Mouse (Mus musculus): ENCODE measurements around the gene Ndufa8.

The Ndufa8 gene

GRCm38 (mm10) chr2:36048748-36049566, at the start of gene Ndufa8, which contains the start of gene Morn5:
Gene Ndufa8, minus strand, starts transcription at chr2:36049406.
Gene Morn5, plus strand, starts transcription at chr2:36049458.
- DNase-seq (ENCODE audit: low read depth): peak; percentile 97

DNA sequence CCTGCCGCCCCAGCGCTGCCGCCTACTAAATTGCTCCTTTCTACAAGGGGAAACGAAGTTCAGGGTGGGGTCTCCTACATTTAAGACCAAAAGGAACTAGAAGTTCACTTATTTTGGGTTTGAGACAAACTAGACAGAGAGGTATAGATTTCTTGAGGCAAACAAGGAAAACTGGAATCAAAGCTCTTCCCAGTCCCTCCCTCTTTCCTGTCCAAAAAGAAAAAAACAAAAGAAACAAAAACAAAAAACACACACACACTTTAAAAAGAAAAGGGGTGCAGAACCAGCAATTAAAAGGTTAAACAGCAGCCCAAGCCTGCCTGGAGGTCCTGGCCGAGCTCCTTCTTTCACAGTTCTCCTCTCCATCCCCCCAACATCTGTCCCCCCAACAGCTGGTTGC, 48.8 kb upstream of the Ndufa8 start:
- no peak for DNase-seq (ENCODE audit: low read depth)

DNA sequence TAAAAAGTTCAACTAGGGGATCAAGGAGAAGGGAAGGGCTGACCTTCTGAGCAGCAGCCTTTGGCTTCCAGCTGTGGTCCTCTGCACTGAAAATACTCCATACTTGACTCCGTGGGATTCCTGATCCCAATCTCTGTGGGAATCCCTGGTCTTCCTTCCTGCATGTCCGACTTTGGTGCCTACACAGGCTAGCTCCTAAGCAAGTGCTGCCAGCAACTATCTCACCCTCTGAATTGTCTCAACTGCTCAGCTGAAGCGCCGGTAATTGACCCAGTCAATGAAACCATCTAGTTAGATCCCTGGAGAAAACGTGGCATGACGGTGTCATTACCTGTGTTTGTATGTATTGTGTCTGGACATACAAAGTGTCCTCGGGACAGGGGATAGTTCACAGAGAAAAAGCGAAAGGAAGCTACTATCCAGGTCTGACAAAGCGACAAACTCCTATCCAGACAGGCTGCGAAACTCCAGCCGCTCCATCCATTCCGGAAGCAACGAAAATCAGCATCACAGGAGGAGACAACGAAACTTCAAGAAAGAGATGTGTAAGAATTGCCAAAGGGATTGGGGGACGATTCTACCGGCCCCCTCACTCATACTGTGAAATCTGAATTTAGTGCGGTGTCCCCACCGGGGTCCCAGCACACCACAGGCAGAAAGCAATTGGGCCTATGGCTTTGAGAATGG, 48.1 kb upstream of the Ndufa8 start:
- no peak for DNase-seq (ENCODE audit: low read depth)

- DNase-seq (ENCODE audit: low read depth): no peak
These were observed 44.8 kb upstream of the Ndufa8 start for GRCm38 (mm10) chr2:36093914-36094475.

GRCm38 (mm10) chr2:36093301-36093700, 44.1 kb upstream of the Ndufa8 start:
- no peak for DNase-seq (ENCODE audit: low read depth)

GRCm38 (mm10) chr2:36092748-36093147, 43.5 kb upstream of the Ndufa8 start:
- no peak for DNase-seq (ENCODE audit: low read depth)

DNA sequence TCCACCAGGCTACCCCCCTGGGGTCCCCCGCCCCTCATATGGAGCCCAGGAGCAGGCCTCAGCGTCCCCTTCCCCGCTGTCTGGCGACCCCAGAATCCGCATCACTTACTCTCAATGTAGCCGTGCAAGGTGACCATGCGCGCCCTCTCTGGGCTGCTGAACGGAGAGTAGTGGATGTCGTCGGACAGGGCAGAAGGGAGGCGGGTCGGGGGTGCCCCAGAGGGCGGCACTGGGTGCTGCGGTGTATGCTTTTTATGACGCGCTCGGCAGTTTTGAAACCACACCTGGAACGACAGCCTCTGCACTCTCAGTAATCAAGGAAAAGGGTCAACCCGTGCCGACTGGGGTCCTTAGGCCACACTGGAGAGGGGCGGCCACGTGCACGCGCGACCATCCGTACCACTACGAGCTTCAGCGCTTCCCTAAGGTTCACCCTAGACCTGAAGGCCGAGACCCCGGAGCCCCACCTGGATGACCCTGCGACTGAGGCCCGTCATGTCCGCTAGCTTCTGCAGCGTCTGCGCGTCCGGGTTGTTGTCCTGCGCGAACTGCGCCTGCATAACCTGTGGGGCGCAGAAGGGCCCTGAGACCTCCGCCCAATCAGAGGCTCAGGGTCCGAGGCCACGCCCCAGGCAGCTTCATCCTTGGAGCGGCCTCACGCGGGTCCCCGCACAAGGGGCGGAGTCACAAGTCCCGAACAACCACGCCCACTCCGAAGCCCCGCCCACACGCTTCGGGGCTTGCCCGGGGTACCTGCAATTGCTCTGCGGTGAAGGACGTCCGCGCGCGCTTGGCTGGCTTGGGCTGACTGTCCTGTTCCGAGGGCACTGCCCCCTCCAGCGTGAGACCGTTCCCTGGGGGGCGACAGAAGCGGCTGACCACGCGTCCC, 41.9 kb upstream of the Ndufa8 start:
- no peak for DNase-seq (ENCODE audit: low read depth)

GRCm38 (mm10) chr2:36089190-36089589, 40.0 kb upstream of the Ndufa8 start:
- no peak for DNase-seq (ENCODE audit: low read depth)

- DNase-seq (ENCODE audit: low read depth): no peak
These were observed 35.8 kb upstream of the Ndufa8 start for GRCm38 (mm10) chr2:36085041-36085440.

- peak; percentile 25 for DNase-seq (ENCODE audit: low read depth)
These were observed 33.8 kb upstream of the Ndufa8 start for GRCm38 (mm10) chr2:36082802-36083580.

DNA sequence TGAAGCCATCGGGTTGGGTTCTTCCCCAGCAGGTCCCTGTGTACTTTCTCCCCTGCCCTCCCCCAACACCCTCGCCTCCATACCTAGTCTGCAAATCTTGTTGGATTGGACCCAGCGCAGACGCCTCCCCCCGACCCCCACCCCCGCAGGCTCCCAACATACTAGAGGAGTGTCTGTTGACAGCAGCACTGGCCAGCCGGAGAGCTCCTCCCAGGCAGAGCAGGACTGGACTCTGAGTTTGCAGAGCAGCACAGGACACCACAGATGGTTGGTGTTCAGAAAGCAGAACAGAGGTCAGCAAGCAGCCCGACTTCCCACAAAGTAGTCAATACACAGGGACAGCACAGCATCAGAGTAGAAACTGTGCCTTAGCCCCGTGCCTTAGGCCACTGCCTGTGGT, 32.2 kb upstream of the Ndufa8 start:
- DNase-seq (ENCODE audit: low read depth): no peak

- DNase-seq (ENCODE audit: low read depth): no peak
These were observed 28.1 kb upstream of the Ndufa8 start for GRCm38 (mm10) chr2:36077160-36077761.

DNA sequence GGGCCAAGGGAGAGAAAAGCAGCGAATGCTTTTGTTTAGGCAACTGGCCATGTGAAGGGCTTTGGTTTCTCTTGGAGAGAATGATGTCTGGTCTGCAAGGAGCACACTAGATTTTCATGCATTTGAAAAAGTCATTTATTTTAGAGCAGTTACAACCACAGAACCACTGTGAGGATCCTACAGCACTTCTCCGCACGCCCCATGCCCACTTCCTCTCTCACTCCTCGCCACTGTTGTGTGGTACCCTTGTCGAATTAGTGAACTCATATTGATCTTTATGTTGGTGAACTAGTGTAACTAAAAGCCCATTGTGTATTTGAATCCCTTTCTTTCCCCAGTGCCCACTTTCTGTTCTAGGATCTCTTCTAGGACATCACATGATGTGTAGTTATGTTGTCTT, 26.0 kb upstream of the Ndufa8 start:
- no peak for DNase-seq (ENCODE audit: low read depth)

GRCm38 (mm10) chr2:36073781-36074180, 24.6 kb upstream of the Ndufa8 start:
- DNase-seq (ENCODE audit: low read depth): no peak

DNA sequence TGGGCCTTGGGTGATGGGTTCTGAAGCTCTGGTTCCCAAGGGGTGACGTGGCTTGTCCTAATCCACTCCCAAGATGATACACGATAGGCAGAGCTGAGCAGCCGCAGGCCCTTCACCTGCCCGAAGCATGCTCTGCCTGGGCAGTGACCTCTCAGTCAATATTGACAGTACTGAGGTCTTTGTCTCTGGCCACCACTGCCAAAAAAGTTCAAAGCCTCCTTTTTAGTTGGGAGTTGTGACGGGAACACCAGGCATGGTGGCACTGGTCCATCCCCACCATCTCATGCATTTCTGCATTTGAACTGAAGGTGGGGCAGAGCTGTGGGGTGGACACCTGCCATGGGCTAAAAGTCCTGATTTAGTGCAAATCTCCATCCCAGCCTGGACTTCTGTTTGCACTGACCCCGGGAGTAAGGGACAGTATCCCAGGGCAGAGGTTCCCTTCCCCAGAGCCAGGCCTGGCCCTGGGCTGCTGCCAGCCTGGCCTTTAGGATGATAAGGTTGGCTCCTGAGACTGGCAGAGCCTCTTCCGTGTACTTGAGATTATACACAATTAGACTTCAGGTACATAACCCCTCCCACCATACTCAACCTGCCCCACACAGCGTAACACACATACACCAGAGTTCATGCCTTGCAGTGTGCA, 22.6 kb upstream of the Ndufa8 start:
- no peak for DNase-seq (ENCODE audit: low read depth)

- DNase-seq (ENCODE audit: low read depth): no peak
These were observed 17.9 kb upstream of the Ndufa8 start for GRCm38 (mm10) chr2:36067132-36067531.

DNA sequence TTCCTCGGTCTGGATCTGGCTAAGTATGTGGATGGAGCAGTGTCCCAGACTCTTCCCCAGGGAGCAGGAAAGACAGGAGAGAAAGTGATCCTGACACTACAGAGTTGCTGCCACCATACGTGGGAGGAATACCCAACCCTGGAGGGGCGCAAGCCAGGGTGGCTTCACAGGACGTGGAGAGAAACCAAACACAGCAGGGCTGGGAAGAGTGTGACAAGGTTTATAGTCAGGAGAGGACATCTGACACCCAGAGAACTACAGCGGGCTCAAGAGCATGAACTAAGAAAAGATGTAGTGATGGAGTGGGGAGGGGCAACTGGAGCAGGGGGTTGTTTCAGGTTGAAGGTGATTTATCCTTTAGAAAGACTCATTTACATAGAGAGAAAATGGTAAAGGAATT, 12.2 kb upstream of the Ndufa8 start:
- no peak for DNase-seq (ENCODE audit: low read depth)

DNA sequence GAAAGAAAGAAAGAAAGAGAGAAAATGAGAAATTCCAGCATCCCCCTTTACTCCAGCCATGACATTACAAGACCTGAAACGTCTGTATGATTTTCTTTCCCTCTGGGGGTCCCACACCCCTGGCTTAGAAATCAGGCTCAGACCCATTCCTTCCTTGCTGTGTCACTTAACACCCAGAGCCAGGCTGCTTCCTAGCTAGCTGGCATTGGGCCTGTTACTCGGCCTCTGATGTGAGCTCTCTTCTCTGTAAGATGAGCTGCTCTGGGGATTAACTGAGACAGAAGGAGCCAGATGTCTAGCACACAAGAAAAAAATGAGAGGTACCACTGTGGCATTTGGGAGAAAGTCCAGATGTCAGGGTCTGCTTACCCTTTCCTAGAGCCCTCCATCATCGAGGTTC, 7.0 kb upstream of the Ndufa8 start:
- DNase-seq (ENCODE audit: low read depth): no peak

GRCm38 (mm10) chr2:36053249-36053648, 4.0 kb upstream of the Ndufa8 start:
- DNase-seq (ENCODE audit: low read depth): no peak

- no peak for DNase-seq (ENCODE audit: low read depth)
These were observed 355 bp upstream of the Ndufa8 start for GRCm38 (mm10) chr2:36049567-36049954.
